Mouse (Mus musculus): Measurements from ENCODE around the gene Tfec. TPM values are rescaled to one million over a fixed set of nuclear protein-coding genes. Genes with fewer than 3 reads are reported as not detected.

Tfec gene
- polyA plus RNA-seq (2015; fragmentation: Nextera tagmentation; extraction: Ambion mirVana), result 0.26 and 0.34 TPM in 2 replicates

GRCm38 (mm10) chr6:16898251-16898862 lies at the start of gene Tfec:
Gene Tfec, minus strand, starts transcription at chr6:16898441.
- no peak within 1 kb of the TSS for H3K4me3 ChIP-seq (ENCODE audit: low read length)
- H3K27me3 ChIP-seq (replicated peaks; ENCODE audit: control insufficient read depth, insufficient read depth, low read length), result no peaks in the 10 kb centered on the region
- no peak within 1 kb of the TSS for H3K27ac ChIP-seq (ENCODE audit: low read depth, low read length)
- 88% methylated on average over 7 of the region's 7 CpGs for WGBS
- H3K36me3 ChIP-seq (ENCODE audit: control insufficient read depth, insufficient read depth, low read length), result no peaks in the 10 kb centered on the region
- no peak for ATAC-seq
- no peaks in the 10 kb centered on the region for H3K9me3 ChIP-seq (ENCODE audit: control insufficient read depth, low read length)
- H3K9ac ChIP-seq (ENCODE audit: low read depth, low read length), result no peak within 1 kb of the TSS
- H3K4me2 ChIP-seq (ENCODE audit: low read length), result no peak within 1 kb of the TSS
- H3K4me1 ChIP-seq (ENCODE audit: control insufficient read depth, insufficient read depth, low read depth, low read length), result no peaks in the 10 kb centered on the region

- no peak for ATAC-seq
- Histone ChIP-seq H3K9ac (ENCODE audit: low read depth, low read length) (no peak overlapping the region), H3K9me3 (ENCODE audit: control insufficient read depth, low read length) (no peaks in the 10 kb centered on the region; the same call in 1 of the 2 replicates), H3K27me3 (replicated peaks; ENCODE audit: control insufficient read depth, insufficient read depth, low read length) (no peaks in the 10 kb centered on the region), H3K27ac (ENCODE audit: low read depth, low read length) (no peak overlapping the region), H3K36me3 (ENCODE audit: control insufficient read depth, insufficient read depth, low read length) (no peaks in the 10 kb centered on the region), H3K4me3 (ENCODE audit: low read length) (no peak overlapping the region), H3K4me2 (ENCODE audit: low read length) (no peak overlapping the region), H3K4me1 (ENCODE audit: control insufficient read depth, insufficient read depth, low read depth, low read length) (no peaks in the 10 kb centered on the region)
- WGBS, result 74% methylated on average over 3 of the region's 3 CpGs
Measured at GRCm38 (mm10) chr6:16947837-16948236, 49.6 kb upstream of the Tfec start.

- H3K4me2 ChIP-seq (ENCODE audit: low read length), result no peak overlapping the region
- H3K27ac ChIP-seq (ENCODE audit: low read depth, low read length), result no peak overlapping the region
- no peaks in the 10 kb centered on the region for H3K4me1 ChIP-seq (ENCODE audit: control insufficient read depth, insufficient read depth, low read depth, low read length)
- WGBS, result 81% methylated on average over 3 of the region's 3 CpGs
- H3K36me3 ChIP-seq (ENCODE audit: control insufficient read depth, insufficient read depth, low read length), result no peaks in the 10 kb centered on the region
- no peaks in the 10 kb centered on the region for H3K9me3 ChIP-seq (ENCODE audit: control insufficient read depth, low read length)
- H3K9ac ChIP-seq (ENCODE audit: low read depth, low read length), result no peak overlapping the region
- H3K4me3 ChIP-seq (ENCODE audit: low read length), result no peak overlapping the region
- no peaks in the 10 kb centered on the region for H3K27me3 ChIP-seq (replicated peaks; ENCODE audit: control insufficient read depth, insufficient read depth, low read length)
- ATAC-seq, result no peak
Measured at GRCm38 (mm10) chr6:16943513-16943912, 45.3 kb upstream of the Tfec start.

GRCm38 (mm10) chr6:16942433-16942832 lies 44.2 kb upstream of the Tfec start:
- Histone ChIP-seq H3K4me1 (ENCODE audit: control insufficient read depth, insufficient read depth, low read depth, low read length) (no peaks in the 10 kb centered on the region), H3K27me3 (replicated peaks; ENCODE audit: control insufficient read depth, insufficient read depth, low read length) (no peaks in the 10 kb centered on the region), H3K36me3 (ENCODE audit: control insufficient read depth, insufficient read depth, low read length) (no peaks in the 10 kb centered on the region), H3K9me3 (ENCODE audit: control insufficient read depth, low read length) (no peaks in the 10 kb centered on the region), H3K4me3 (ENCODE audit: low read length) (no peak overlapping the region), H3K27ac (ENCODE audit: low read depth, low read length) (no peak overlapping the region), H3K9ac (ENCODE audit: low read depth, low read length) (no peak overlapping the region), H3K4me2 (ENCODE audit: low read length) (no peak overlapping the region)
- 52% methylated on average over 4 of the region's 4 CpGs for WGBS
- no peak for ATAC-seq

- no peaks in the 10 kb centered on the region for H3K4me1 ChIP-seq (ENCODE audit: control insufficient read depth, insufficient read depth, low read depth, low read length)
- H3K36me3 ChIP-seq (ENCODE audit: control insufficient read depth, insufficient read depth, low read length), result no peaks in the 10 kb centered on the region
- H3K9me3 ChIP-seq (ENCODE audit: control insufficient read depth, low read length), result no peaks in the 10 kb centered on the region
- no peak overlapping the region for H3K9ac ChIP-seq (ENCODE audit: low read depth, low read length)
- H3K27ac ChIP-seq (ENCODE audit: low read depth, low read length), result no peak overlapping the region
- 79% methylated on average over 6 of the region's 6 CpGs for WGBS
- H3K4me3 ChIP-seq (ENCODE audit: low read length), result no peak overlapping the region
- H3K4me2 ChIP-seq (ENCODE audit: low read length), result no peak overlapping the region
- no peaks in the 10 kb centered on the region for H3K27me3 ChIP-seq (replicated peaks; ENCODE audit: control insufficient read depth, insufficient read depth, low read length)
- no peak for ATAC-seq
Measured at GRCm38 (mm10) chr6:16931059-16931458, 32.8 kb upstream of the Tfec start.

- no peaks in the 10 kb centered on the region for H3K4me1 ChIP-seq (ENCODE audit: control insufficient read depth, insufficient read depth, low read depth, low read length)
- no peak overlapping the region for H3K4me3 ChIP-seq (ENCODE audit: low read length)
- H3K4me2 ChIP-seq (ENCODE audit: low read length), result no peak overlapping the region
- 53% methylated on average over 2 of the region's 2 CpGs for WGBS
- no peak overlapping the region for H3K27ac ChIP-seq (ENCODE audit: low read depth, low read length)
- H3K27me3 ChIP-seq (replicated peaks; ENCODE audit: control insufficient read depth, insufficient read depth, low read length), result no peaks in the 10 kb centered on the region
- no peak overlapping the region for H3K9ac ChIP-seq (ENCODE audit: low read depth, low read length)
- H3K9me3 ChIP-seq (ENCODE audit: control insufficient read depth, low read length), result no peaks in the 10 kb centered on the region
- no peak for ATAC-seq
- H3K36me3 ChIP-seq (ENCODE audit: control insufficient read depth, insufficient read depth, low read length), result no peaks in the 10 kb centered on the region
Measured at GRCm38 (mm10) chr6:16920111-16920656, 21.9 kb upstream of the Tfec start.

- 85% methylated on average over 5 of the region's 5 CpGs for WGBS
- no peaks in the 10 kb centered on the region for H3K27me3 ChIP-seq (replicated peaks; ENCODE audit: control insufficient read depth, insufficient read depth, low read length)
- ATAC-seq, result no peak
- no peak overlapping the region for H3K27ac ChIP-seq (ENCODE audit: low read depth, low read length)
- H3K4me3 ChIP-seq (ENCODE audit: low read length), result no peak overlapping the region
- no peaks in the 10 kb centered on the region for H3K9me3 ChIP-seq (ENCODE audit: control insufficient read depth, low read length)
- H3K36me3 ChIP-seq (ENCODE audit: control insufficient read depth, insufficient read depth, low read length), result no peaks in the 10 kb centered on the region
- no peaks in the 10 kb centered on the region for H3K4me1 ChIP-seq (ENCODE audit: control insufficient read depth, insufficient read depth, low read depth, low read length)
- H3K9ac ChIP-seq (ENCODE audit: low read depth, low read length), result no peak overlapping the region
- no peak overlapping the region for H3K4me2 ChIP-seq (ENCODE audit: low read length)
Measured at GRCm38 (mm10) chr6:16891819-16892218, 6.4 kb downstream of the Tfec start.

GRCm38 (mm10) chr6:16883537-16884307 lies 14.5 kb downstream of the Tfec start:
- 81% methylated on average over 5 of the region's 5 CpGs for WGBS
- Histone ChIP-seq H3K9ac (ENCODE audit: low read depth, low read length) (no peak overlapping the region), H3K27me3 (replicated peaks; ENCODE audit: control insufficient read depth, insufficient read depth, low read length) (no peaks in the 10 kb centered on the region), H3K27ac (ENCODE audit: low read depth, low read length) (no peak overlapping the region), H3K9me3 (ENCODE audit: control insufficient read depth, low read length) (peaks cover 4% of the 10 kb centered on the region), H3K4me1 (ENCODE audit: control insufficient read depth, insufficient read depth, low read depth, low read length) (no peaks in the 10 kb centered on the region), H3K4me3 (ENCODE audit: low read length) (no peak overlapping the region), H3K36me3 (ENCODE audit: control insufficient read depth, insufficient read depth, low read length) (no peaks in the 10 kb centered on the region), H3K4me2 (ENCODE audit: low read length) (no peak overlapping the region)
- no peak for ATAC-seq

GRCm38 (mm10) chr6:16874021-16874542 lies 24.2 kb downstream of the Tfec start:
- Histone ChIP-seq H3K9me3 (ENCODE audit: control insufficient read depth, low read length) (no peaks in the 10 kb centered on the region), H3K36me3 (ENCODE audit: control insufficient read depth, insufficient read depth, low read length) (no peaks in the 10 kb centered on the region), H3K9ac (ENCODE audit: low read depth, low read length) (no peak overlapping the region), H3K27me3 (replicated peaks; ENCODE audit: control insufficient read depth, insufficient read depth, low read length) (no peaks in the 10 kb centered on the region), H3K4me2 (ENCODE audit: low read length) (no peak overlapping the region), H3K27ac (ENCODE audit: low read depth, low read length) (no peak overlapping the region), H3K4me3 (ENCODE audit: low read length) (no peak overlapping the region), H3K4me1 (ENCODE audit: control insufficient read depth, insufficient read depth, low read depth, low read length) (no peaks in the 10 kb centered on the region)
- no peak for ATAC-seq
- 86% methylated on average over 2 of the region's 2 CpGs for WGBS
